Mouse (Mus musculus) CD8-positive naive resting alpha-beta T cell, adult 2 months (primary cell): ENCODE results near the gene Tomm20l.
"Not testable (repeated sequence)": the region's sequence is repeated elsewhere in the genome, so short reads cannot be mapped to it uniquely, and the experiment has no call there.

Source experiments
- DNase-seq, 2 experiments: peaks; one replicate each; pipeline ENCODE4 v3.0.0; 2022; ENCODE audit warnings: low read depth in 2 of 2, low spot score in 2 of 2

Gene Tomm20l

GRCm38 (mm10) chr12:71111331-71111730, at the start of gene Tomm20l:
TSS of gene Tomm20l (plus strand) at chr12:71111428.
- DNase-seq, result no peak

GRCm38 (mm10) chr12:71069846-71070245, 41.4 kb upstream of the Tomm20l start:
- DNase-seq, result no peak

- no peak for DNase-seq
Observed at GRCm38 (mm10) chr12:71072048-71072447, 39.2 kb upstream of the Tomm20l start.

DNA sequence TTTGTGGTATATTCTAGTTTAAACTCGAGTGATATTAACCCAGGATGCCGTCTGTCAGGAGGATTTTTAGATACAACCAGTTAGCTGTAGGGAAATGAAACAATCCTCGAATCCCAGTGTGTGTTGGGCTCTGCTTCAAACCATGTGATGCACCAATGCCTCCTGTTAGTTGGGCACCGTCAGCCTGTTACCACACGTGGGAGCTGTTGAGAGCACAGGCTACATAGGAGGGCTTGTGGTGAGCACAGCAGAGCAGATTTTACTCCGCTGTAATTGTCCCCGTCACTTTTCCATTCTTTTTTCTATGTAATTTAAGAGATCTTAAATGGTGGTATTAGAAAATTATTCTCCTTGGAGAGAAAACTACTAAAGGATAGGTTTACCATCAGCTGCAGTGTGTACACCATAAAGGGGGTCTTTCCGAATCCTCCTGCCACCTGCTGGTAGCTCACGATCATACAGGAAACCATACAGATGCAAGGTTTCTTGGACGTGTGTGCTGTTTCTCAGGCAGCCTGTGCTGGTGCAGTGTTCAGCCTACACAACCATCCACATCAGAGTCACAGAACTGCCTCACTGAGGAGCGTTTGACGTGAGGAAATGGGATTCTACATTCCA, 38.0 kb upstream of the Tomm20l start:
- peak in 1 of 2 experiments; percentile 23 for DNase-seq

GRCm38 (mm10) chr12:71086331-71086730, 24.9 kb upstream of the Tomm20l start:
- no peak for DNase-seq

- DNase-seq, result not testable (repeated sequence)
Observed at GRCm38 (mm10) chr12:71104275-71104674, 7.0 kb upstream of the Tomm20l start.

DNA sequence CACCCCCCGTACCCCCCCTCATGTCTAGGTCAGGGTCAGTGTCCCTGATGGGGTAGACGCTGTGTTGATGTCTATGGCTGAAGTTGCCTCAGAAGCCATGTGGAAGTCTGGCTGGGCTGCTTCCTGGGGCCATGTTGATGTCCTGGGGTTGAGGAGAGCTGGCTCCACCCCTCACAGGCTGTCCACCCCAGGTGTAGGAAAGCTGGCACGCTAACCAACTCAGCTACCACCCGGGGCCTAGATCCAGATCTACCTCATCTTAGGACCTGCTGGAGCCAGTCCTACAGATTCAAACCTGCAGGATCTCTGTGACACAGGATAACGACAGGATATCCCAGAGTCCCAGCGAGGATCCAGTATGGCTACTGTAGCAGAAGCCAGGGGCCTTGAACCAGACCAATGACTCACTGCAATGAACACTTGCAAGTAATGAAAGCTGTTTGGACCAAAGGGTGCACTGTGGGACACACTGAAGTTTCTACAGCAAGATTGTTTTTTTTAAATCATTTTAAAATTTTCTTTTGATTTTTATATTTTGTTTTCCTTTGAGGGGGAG, 3.9 kb upstream of the Tomm20l start:
- no peak for DNase-seq

DNA sequence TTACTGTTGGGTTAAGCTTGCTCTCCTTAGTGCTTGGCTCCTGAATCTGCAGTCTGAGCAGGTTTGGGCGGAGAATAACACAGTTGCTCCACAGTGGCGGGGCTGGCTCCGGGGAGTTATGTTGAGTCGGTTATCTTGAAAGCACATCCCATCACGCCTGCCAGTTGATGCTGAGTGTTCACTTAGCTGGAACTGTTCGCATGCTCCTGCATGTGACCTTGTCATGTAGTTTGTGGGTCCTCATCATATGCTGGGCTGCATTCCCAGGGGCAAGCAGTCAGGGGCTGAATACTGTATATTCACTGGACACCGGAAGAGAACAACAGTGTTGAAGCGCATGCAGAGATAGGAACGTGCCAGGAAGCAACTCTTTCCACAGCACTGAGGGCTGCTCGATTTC, 1.8 kb downstream of the Tomm20l start:
- no peak for DNase-seq

DNA sequence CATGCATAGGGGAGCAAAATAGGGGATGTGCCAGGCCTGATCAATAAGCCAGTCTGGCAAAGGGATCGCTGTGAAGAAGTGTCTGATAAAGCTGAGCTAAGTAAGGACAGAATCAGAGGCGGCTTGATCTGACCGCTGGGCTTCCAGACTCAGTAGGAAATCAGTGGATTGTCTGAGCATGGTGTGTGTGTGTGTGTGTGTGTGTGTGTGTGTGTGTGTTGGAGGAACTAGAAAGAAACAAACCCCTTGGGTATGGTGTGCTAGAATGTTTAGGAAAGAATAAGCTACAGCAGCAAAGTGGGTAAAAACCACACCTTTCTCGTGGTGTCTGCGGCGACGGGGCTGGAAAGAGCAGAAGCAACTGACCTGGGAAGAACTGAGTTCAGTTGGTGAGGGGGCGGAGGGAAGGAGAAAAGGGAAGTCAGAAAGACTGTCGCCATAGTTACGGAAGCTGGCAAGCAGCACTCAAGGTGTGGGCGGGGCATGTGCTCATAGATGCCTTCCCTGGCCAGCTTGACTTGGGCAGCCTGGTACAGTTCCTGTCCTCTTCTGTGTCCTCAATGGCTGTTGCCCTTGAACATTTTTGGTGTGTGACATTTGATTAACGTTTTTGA, 2.6 kb downstream of the Tomm20l start:
- DNase-seq, result peak in 1 of 2 experiments; percentile 28

- DNase-seq, result no peak
Observed at GRCm38 (mm10) chr12:71116411-71116810, 5.2 kb downstream of the Tomm20l start.

- no peak for DNase-seq
Observed at GRCm38 (mm10) chr12:71122731-71123130, 11.5 kb downstream of the Tomm20l start.

DNA sequence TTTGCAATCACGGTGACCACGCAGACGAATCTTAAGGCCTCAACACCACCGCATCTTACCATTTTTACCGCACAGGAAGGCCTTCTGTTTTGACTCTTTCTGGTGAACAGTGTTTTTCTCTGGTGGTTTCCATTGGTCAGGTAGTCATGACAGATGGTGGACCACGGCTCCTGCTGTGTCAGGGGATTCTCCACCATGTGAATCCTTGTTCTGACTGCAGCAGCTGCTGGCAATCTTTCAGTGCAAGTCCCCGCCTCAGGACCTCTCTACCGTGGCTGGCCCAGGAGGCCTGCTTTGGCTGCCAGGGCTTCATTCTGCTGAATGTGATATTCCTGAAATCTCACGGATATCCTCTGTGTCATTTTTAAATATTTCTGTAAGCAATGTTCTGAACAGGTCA, 12.1 kb downstream of the Tomm20l start:
- DNase-seq, result no peak

DNA sequence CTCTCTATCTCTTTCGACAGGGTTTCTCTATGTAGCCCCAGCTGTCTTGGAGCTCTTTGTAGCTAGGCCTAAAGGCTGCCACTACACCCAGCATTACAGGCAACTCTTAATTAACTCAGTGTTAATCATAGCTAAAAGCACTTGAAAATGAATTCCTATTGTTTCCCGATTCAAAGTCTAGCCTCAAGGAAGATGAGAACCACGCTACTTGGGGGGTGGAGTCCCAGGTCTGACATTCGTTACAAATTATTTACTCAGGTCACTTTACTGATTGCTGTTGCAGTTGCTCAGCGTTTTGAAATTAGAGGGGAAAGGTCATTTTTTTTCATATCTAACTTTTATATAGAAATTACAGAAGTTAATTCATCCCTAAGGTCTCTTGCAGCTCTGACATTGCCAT, 24.4 kb downstream of the Tomm20l start:
- DNase-seq, result no peak

- peak; percentile 69 to 76 for DNase-seq
Observed at GRCm38 (mm10) chr12:71136130-71136973, 25.1 kb downstream of the Tomm20l start, which contains the start of the genes Timm9 and 2700049A03Rik. TSS of gene Timm9 (minus strand) at chr12:71136684. TSS of gene 2700049A03Rik (plus strand) at chr12:71136848.

GRCm38 (mm10) chr12:71136974-71137491, 25.8 kb downstream of the Tomm20l start:
- peak; percentile 77 to 83 for DNase-seq

GRCm38 (mm10) chr12:71137686-71138085, 26.5 kb downstream of the Tomm20l start:
- no peak for DNase-seq

DNA sequence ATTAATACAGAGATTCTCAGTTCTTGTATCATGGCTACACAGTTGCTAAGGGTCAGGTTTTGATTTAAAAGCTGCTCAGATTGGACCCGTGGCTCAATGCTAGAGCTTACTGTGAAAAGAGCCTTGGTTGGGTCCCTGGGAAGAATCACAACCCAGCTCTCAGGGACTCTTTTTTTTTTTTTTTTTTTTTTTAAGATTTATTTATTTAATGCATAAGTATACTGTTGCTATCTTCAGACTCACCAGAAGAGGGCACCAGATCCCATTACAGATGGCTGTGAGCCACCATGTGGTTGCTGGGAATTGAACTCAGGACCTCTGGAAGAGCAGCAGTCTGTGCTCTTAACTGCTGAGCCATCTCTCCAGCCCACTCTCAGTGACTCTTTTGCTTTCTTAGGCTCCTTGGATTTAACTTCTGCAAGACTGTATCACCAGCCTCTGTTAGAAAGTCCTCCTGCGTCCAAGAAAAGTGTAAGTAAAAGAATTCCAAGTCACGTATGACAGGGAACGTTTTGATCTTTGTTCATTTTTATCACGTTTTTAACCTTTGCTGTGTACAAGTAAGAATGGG, 28.1 kb downstream of the Tomm20l start:
- peak in 1 of 2 experiments; percentile 23 for DNase-seq

GRCm38 (mm10) chr12:71141189-71141588, 30.0 kb downstream of the Tomm20l start:
- DNase-seq, result no peak

DNA sequence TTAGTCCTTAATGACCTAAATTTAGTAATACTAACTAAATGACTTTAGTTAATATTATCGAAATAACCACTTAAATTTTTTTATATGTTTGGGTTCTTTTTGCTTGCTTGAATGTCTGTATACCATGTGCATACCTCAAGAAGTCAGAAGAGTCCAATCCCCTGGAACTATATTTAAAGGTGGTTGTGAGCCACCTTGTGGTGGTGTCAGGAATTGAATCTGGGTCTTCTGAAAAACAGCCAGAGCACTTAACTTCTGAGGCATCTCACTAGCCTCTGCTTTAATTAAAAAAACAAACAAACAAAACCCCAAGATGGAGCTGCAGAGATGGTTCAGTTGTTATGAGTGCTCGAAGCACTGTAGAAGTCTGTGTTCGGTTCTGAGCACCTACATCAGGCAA, 36.4 kb downstream of the Tomm20l start:
- peak; percentile 24 to 52 for DNase-seq

GRCm38 (mm10) chr12:71148801-71149200, 37.6 kb downstream of the Tomm20l start:
- no peak for DNase-seq

DNA sequence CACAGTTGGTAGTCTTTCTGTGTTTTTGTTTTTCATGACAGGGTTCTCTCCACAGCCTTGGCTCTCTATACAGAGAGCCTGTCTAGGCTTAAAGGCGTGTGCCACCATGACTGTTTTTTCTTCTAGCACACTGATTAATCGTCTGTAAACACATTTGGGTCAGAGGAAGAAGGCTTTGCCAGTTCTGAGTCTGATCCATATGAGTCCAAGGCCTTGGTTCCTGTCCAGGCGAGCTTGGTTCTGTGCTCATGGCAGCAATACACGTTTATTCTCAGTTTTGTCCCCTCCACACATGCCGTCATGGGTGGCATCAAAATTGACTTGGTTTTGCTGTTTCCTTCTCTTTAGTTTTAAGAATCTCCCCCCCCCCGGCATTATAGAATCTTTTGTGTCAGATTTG, 38.2 kb downstream of the Tomm20l start:
- no peak for DNase-seq
